Mouse (Mus musculus) c-Kit-negative CD71-positive TER-119-positive erythroid progenitor cells, embryonic 14.5 days (primary cell): ENCODE results near the gene Hexa.

Experiments used
- DNase-seq: peaks from one replicate; pipeline ENCODE4 v3.0.0-alpha.2; 2013; ENCODE audit warnings: low read depth, low spot score

Hexa gene

GRCm38 (mm10) chr9:59553719-59554118, 14.4 kb downstream of the Hexa start:
- DNase-seq: no peak

- peak; percentile 41 for DNase-seq
These were observed 26.3 kb downstream of the Hexa start for GRCm38 (mm10) chr9:59565600-59565999.

- DNase-seq: no peak
These were observed 27.8 kb downstream of the Hexa start for GRCm38 (mm10) chr9:59567111-59567510.

- no peak for DNase-seq
These were observed 32.5 kb downstream of the Hexa start for GRCm38 (mm10) chr9:59571852-59572251.

GRCm38 (mm10) chr9:59577401-59577800, 38.1 kb downstream of the Hexa start:
- DNase-seq: no peak

GRCm38 (mm10) chr9:59577844-59578504, 38.6 kb downstream of the Hexa start, which contains the start of gene Celf6:
Celf6 (plus strand) TSS chr9:59577917.
- peak; percentile 55 for DNase-seq

- no peak for DNase-seq
These were observed 39.1 kb downstream of the Hexa start for GRCm38 (mm10) chr9:59578505-59578867.

- DNase-seq: no peak
These were observed 45.5 kb downstream of the Hexa start for GRCm38 (mm10) chr9:59584871-59585308.

GRCm38 (mm10) chr9:59588252-59588651, 48.9 kb downstream of the Hexa start:
- DNase-seq: no peak

GRCm38 (mm10) chr9:59588710-59589671, 49.7 kb downstream of the Hexa start:
- no peak for DNase-seq

- DNase-seq: no peak
These were observed 50.5 kb downstream of the Hexa start for GRCm38 (mm10) chr9:59589703-59590439.

- no peak for DNase-seq
These were observed 62.3 kb downstream of the Hexa start for GRCm38 (mm10) chr9:59601661-59602060.

GRCm38 (mm10) chr9:59605967-59606366, 66.6 kb downstream of the Hexa start:
- DNase-seq: no peak

GRCm38 (mm10) chr9:59610950-59611349, 71.6 kb downstream of the Hexa start:
- DNase-seq: no peak
